Comparison of ENCODE assay signal across 9 mouse cellular contexts in genomic region chr8:75272166-75272565, GRCm38 (mm10). TPM values are rescaled to one million over a fixed set of nuclear protein-coding genes. Genes with fewer than 3 reads are reported as not detected.
A peak's percentile ranks its signal among the peaks of the same experiment; 100 is the strongest.
DNase-seq lines count a peak whose midpoint lies in the region; ATAC-seq and TF ChIP-seq lines count a peak whose summit lies in the region.
"Had no signal": no experiment of that assay in that cellular context is flagged by ENCODE, and none has a peak within 500 bp of the region (broad histone marks: within the 10 kb centered on the region; RNA-seq: fewer than 3 reads in every experiment).

No protein-coding gene starts in this region.

- H3K36me3 ChIP-seq in forebrain, postnatal 0 days (ENCODE audit: insufficient read depth) = no peaks in the 10 kb centered on the region
- H3K36me3 ChIP-seq in forebrain, embryonic 16.5 days (ENCODE audit: control insufficient read depth, insufficient read depth) = no peaks in the 10 kb centered on the region
- no peaks in the 10 kb centered on the region for H3K36me3 ChIP-seq in midbrain, embryonic 14.5 days (ENCODE audit: control insufficient read depth, insufficient read depth, low read length)
- no peaks in the 10 kb centered on the region for H3K36me3 ChIP-seq in midbrain, embryonic 13.5 days
- H3K36me3 ChIP-seq: hindbrain, embryonic 15.5 days had no signal

- H3K9me3 ChIP-seq in forebrain, postnatal 0 days (ENCODE audit: low read length) = 0 out of 2 replicates have a peak, but pooled peaks cover 3% of the 10 kb centered on the region
- H3K9me3 ChIP-seq in forebrain, embryonic 16.5 days (ENCODE audit: control insufficient read depth, low read length) = no peaks in the 10 kb centered on the region
- H3K9me3 ChIP-seq in midbrain, embryonic 14.5 days (ENCODE audit: control insufficient read depth, low read length) = 0 out of 2 replicates have a peak, but pooled peaks cover 3% of the 10 kb centered on the region
- 0 out of 2 replicates have a peak, but pooled peaks cover 3% of the 10 kb centered on the region for H3K9me3 ChIP-seq in midbrain, embryonic 13.5 days
- H3K9me3 ChIP-seq: hindbrain, embryonic 15.5 days had no signal

- TF ChIP-seq CTCF in forebrain, postnatal 0 days (IDR thresholded peaks at IDR 0.05; ENCODE audit: low read depth) = peak; percentile 61
- peak; percentile 17; the same call in 1 of the 2 replicates for TF ChIP-seq CTCF in cortical plate, adult 2 months (IDR thresholded peaks at IDR 0.05; ENCODE audit: extremely low read depth, insufficient read depth, low read length)

- H3K4me1 ChIP-seq in forebrain, postnatal 0 days (ENCODE audit: insufficient read depth) = no peaks in the 10 kb centered on the region
- H3K4me1 ChIP-seq in forebrain, embryonic 16.5 days (replicated peaks; ENCODE audit: control insufficient read depth, insufficient read depth, low read length) = no peaks in the 10 kb centered on the region
- no peaks in the 10 kb centered on the region for H3K4me1 ChIP-seq in midbrain, embryonic 14.5 days (ENCODE audit: control insufficient read depth, insufficient read depth, low read length)
- no peaks in the 10 kb centered on the region for H3K4me1 ChIP-seq in midbrain, embryonic 13.5 days (replicated peaks)
- H3K4me1 ChIP-seq in cortical plate, adult 2 months (ENCODE audit: control insufficient read depth, insufficient read depth, low read length) = no peaks in the 10 kb centered on the region
- H3K4me1 ChIP-seq: hindbrain, embryonic 15.5 days had no signal

- no peak for TF ChIP-seq POLR2A in cortical plate, adult 2 months (IDR thresholded peaks at IDR 0.05; ENCODE audit: extremely low read depth, insufficient read depth, low read length)

- intact Hi-C loops in left cerebral cortex, postnatal 4 days (cut with DNase I) = no loop called here

- no peak overlapping the region for H3K9ac ChIP-seq in forebrain, postnatal 0 days
- H3K9ac ChIP-seq in forebrain, embryonic 16.5 days (replicated peaks; ENCODE audit: low read depth, low read length) = no peak overlapping the region
- H3K9ac ChIP-seq in midbrain, embryonic 14.5 days (replicated peaks; ENCODE audit: low read length) = no peak overlapping the region
- no peak overlapping the region for H3K9ac ChIP-seq in midbrain, embryonic 13.5 days (replicated peaks)
- H3K9ac ChIP-seq: hindbrain, embryonic 15.5 days had no signal

- no peak for ATAC-seq in forebrain, postnatal 0 days
- no peak for ATAC-seq in forebrain, embryonic 16.5 days
- ATAC-seq in midbrain, embryonic 14.5 days (ENCODE audit: low FRiP score, low TSS enrichment) = no peak
- ATAC-seq in midbrain, embryonic 13.5 days = no peak

- H3K27ac ChIP-seq in forebrain, postnatal 0 days (ENCODE audit: low read depth, low read length) = no peak overlapping the region
- H3K27ac ChIP-seq in forebrain, embryonic 16.5 days (ENCODE audit: low read length) = no peak overlapping the region
- H3K27ac ChIP-seq in midbrain, embryonic 14.5 days (replicated peaks; ENCODE audit: low read depth, low read length) = no peak overlapping the region
- H3K27ac ChIP-seq in midbrain, embryonic 13.5 days = no peak overlapping the region
- no peak overlapping the region for H3K27ac ChIP-seq in cortical plate, adult 2 months (ENCODE audit: insufficient read depth, low read length)
- H3K27ac ChIP-seq: hindbrain, embryonic 15.5 days had no signal

- WGBS in forebrain, postnatal 0 days = 28% methylated on average over 4 of the region's 4 CpGs
- 27% methylated on average over 4 of the region's 4 CpGs for WGBS in forebrain, embryonic 16.5 days
- 42% methylated on average over 4 of the region's 4 CpGs for WGBS in midbrain, embryonic 14.5 days
- 35% methylated on average over 4 of the region's 4 CpGs for WGBS in midbrain, embryonic 13.5 days

- no peaks in the 10 kb centered on the region for H3K27me3 ChIP-seq in forebrain, postnatal 0 days (ENCODE audit: insufficient read depth, low read length)
- no peaks in the 10 kb centered on the region for H3K27me3 ChIP-seq in forebrain, embryonic 16.5 days (replicated peaks; ENCODE audit: control insufficient read depth, insufficient read depth, low read length)
- H3K27me3 ChIP-seq in midbrain, embryonic 14.5 days (ENCODE audit: control insufficient read depth, insufficient read depth, low read length) = no peaks in the 10 kb centered on the region
- no peaks in the 10 kb centered on the region for H3K27me3 ChIP-seq in midbrain, embryonic 13.5 days
- H3K27me3 ChIP-seq: hindbrain, embryonic 15.5 days had no signal

- no peak overlapping the region for H3K4me2 ChIP-seq in forebrain, postnatal 0 days (ENCODE audit: low read depth)
- no peak overlapping the region for H3K4me2 ChIP-seq in forebrain, embryonic 16.5 days (ENCODE audit: low read length)
- H3K4me2 ChIP-seq in midbrain, embryonic 14.5 days (ENCODE audit: low read length) = no peak overlapping the region
- no peak overlapping the region for H3K4me2 ChIP-seq in midbrain, embryonic 13.5 days (replicated peaks)
- H3K4me2 ChIP-seq: hindbrain, embryonic 15.5 days had no signal

- no peak overlapping the region for H3K4me3 ChIP-seq in forebrain, postnatal 0 days (ENCODE audit: low read depth, low read length)
- no peak overlapping the region for H3K4me3 ChIP-seq in forebrain, embryonic 16.5 days (replicated peaks; ENCODE audit: low read length)
- no peak overlapping the region for H3K4me3 ChIP-seq in midbrain, embryonic 14.5 days (replicated peaks; ENCODE audit: low read depth, low read length)
- H3K4me3 ChIP-seq in midbrain, embryonic 13.5 days (replicated peaks) = no peak overlapping the region
- no peak overlapping the region for H3K4me3 ChIP-seq in cortical plate, adult 2 months (ENCODE audit: insufficient read depth, low read length)
- H3K4me3 ChIP-seq: hindbrain, embryonic 15.5 days had no signal

- peak; percentile 17 for DNase-seq in forebrain, postnatal 0 days
- DNase-seq in midbrain, embryonic 14.5 days = peak; percentile 65
- DNase-seq in left cerebral cortex, postnatal 4 days = peak; percentile 10
- DNase-seq in ovary, adult 18-20 months (ENCODE audit: low spot score) = no peak
- no peak for DNase-seq in testis, postnatal 14 days (ENCODE audit: low spot score)

RNA-seq across cellular contexts. Expression of gene Rasd2, which starts 58.4 kb away (rescaled TPM):
- 4.7 and 11.6 TPM in 2 replicates for total RNA-seq in forebrain, postnatal 0 days (2014; rRNA removed)
- 1.8 and 4.7 TPM in 2 replicates for polyA plus RNA-seq in forebrain, postnatal 0 days (2015; fragmentation: Nextera tagmentation; extraction: Ambion mirVana)
- 0.70 and 1.4 TPM in 2 replicates for polyA plus RNA-seq in forebrain, embryonic 16.5 days (2015; fragmentation: Nextera tagmentation; extraction: Ambion mirVana)
- 1.9 and 2.4 TPM in 2 replicates for polyA plus RNA-seq in midbrain, embryonic 14.5 days (2014; fragmentation: Nextera tagmentation; extraction: Ambion mirVana)
- 0.45 and 0.92 TPM in 2 replicates for polyA plus RNA-seq in midbrain, embryonic 13.5 days (2015; fragmentation: Nextera tagmentation; extraction: Ambion mirVana)
- polyA plus RNA-seq in cortical plate, adult 2 months (2012; rRNA removed) = 44.3 and 78.6 TPM in 2 replicates
- total RNA-seq in left cerebral cortex, postnatal 4 days (2021) = 1 to 10 TPM; 7.8 to 9.8 TPM

Comparison
In these comparisons a context has a peak if more than half of its experiments do, and no peak if none do; other contexts are left out.
1. DNase-seq: peak in forebrain, postnatal 0 days (single experiment), midbrain, embryonic 14.5 days (single experiment) and left cerebral cortex, postnatal 4 days (single experiment); none in ovary, adult 18-20 months (single experiment) and testis, postnatal 14 days (single experiment).